Mouse (Mus musculus) ES-E14 (cell line): ENCODE results near the gene Mgat4c. TPM values are rescaled to one million over a fixed set of nuclear protein-coding genes. Genes with fewer than 3 reads are reported as not detected.

ENCODE experiments used
- DNase-seq: peaks from one replicate; pipeline ENCODE4 v3.0.0-alpha.2; 2013; ENCODE audit warnings: low read depth, low spot score
- H3K27ac ChIP-seq: 2 replicates; pipeline ENCODE4 v1.5.1; 2012; ENCODE audit warnings: low read depth, mild to moderate bottlenecking, low read length, moderate library complexity, mixed read lengths; ENCODE audit not compliant: poor library complexity, insufficient read depth, severe bottlenecking
- H3K36me3 ChIP-seq: 2 replicates; pipeline ENCODE4 v1.6.1; 2012; ENCODE audit warnings: mild to moderate bottlenecking, low read length, moderate library complexity, mixed read lengths; ENCODE audit not compliant: control insufficient read depth, poor library complexity, insufficient read depth, severe bottlenecking
- H3K4me1 ChIP-seq, 2 experiments: fragments of 150-350 bp in 1 of 2; sonication (generic) in 1 of 2; 2 replicates each; pipeline ENCODE4 v1.6.1; 2012; ENCODE audit warnings: low read length in 2 of 2, mild to moderate bottlenecking in 1 of 2, mixed read lengths in 1 of 2; ENCODE audit not compliant: control insufficient read depth in 2 of 2, insufficient read depth in 2 of 2, poor library complexity in 1 of 2
- H3K4me3 ChIP-seq, 2 experiments: fragments of 150-350 bp in 1 of 2; sonication (generic) in 1 of 2; 2 replicates each; pipeline ENCODE4 v1.5.1; 2012; ENCODE audit warnings: low read length in 2 of 2, low read depth in 1 of 2, mild to moderate bottlenecking in 1 of 2, mixed read lengths in 1 of 2; ENCODE audit not compliant: insufficient read depth in 1 of 2, poor library complexity in 1 of 2, severe bottlenecking in 1 of 2
- H3K9ac ChIP-seq: 2 replicates; pipeline ENCODE4 v1.6.1; 2012; ENCODE audit warnings: low read depth, mild to moderate bottlenecking, low read length, mixed read lengths; ENCODE audit not compliant: poor library complexity, insufficient read depth, severe bottlenecking
- H3K9me3 ChIP-seq: fragments of 150-350 bp; sonication (generic); 2 replicates; pipeline ENCODE4 v1.6.1; 2012; ENCODE audit warnings: low read depth, mild to moderate bottlenecking, low read length; ENCODE audit not compliant: control insufficient read depth, insufficient read depth
- CHD2 ChIP-seq: IDR thresholded peaks from 2 replicates; pipeline ENCODE4 v1.6.1; 2014; ENCODE audit warnings: mild to moderate bottlenecking, low read depth, low read length, inconsistent platforms
- HCFC1 ChIP-seq: IDR thresholded peaks from 2 replicates; pipeline ENCODE4 v1.6.1; 2012; ENCODE audit warnings: low read length, inconsistent platforms, borderline replicate concordance; ENCODE audit not compliant: insufficient read depth
- MAFK ChIP-seq: IDR thresholded peaks from 2 replicates; pipeline ENCODE4 v1.6.1; 2014; ENCODE audit warnings: mild to moderate bottlenecking, low read depth, low read length, inconsistent platforms; ENCODE audit not compliant: insufficient read depth
- ZC3H11A ChIP-seq: IDR thresholded peaks from 2 replicates; pipeline ENCODE4 v1.6.1; 2012; ENCODE audit warnings: low read depth, mild to moderate bottlenecking, inconsistent platforms, low read length, borderline replicate concordance
- ZNF384 ChIP-seq: IDR thresholded peaks from 2 replicates; pipeline ENCODE4 v1.6.1; 2012; ENCODE audit warnings: low read depth, low read length, inconsistent platforms
- in situ Hi-C, 2 experiments: fragments of 600-800 bp; cut with MboI; formaldehyde crosslinking; loops; one replicate each; pipeline ENCODE4 v1.15.1; 2025; ENCODE audit warnings: low sequenced_read_pairs in 2 of 2, inconsistent platforms in 1 of 2; ENCODE audit not compliant: unreplicated experiment in 2 of 2
- total RNA-seq: library from RNA; depleted of rRNA; stranded (reverse); fragments of 300-350 nt; gene quantifications from 2 replicates; pipeline ENCODE4 v1.2.3, GENCODE M21; 2012

Mgat4c gene
- total RNA-seq, 1 experiment: 1.2 TPM

- Histone ChIP-seq H3K4me1 (no peaks in the 10 kb centered on the region), H3K9me3 (no peaks in the 10 kb centered on the region), H3K4me3 (no peak overlapping the region), H3K9ac (no peak overlapping the region), H3K27ac (no peak overlapping the region), H3K36me3 (no peaks in the 10 kb centered on the region)
- DNase-seq: no peak
- no peak for TF ChIP-seq ZNF384
- no peak for TF ChIP-seq ZC3H11A
- TF ChIP-seq CHD2: no peak
- TF ChIP-seq HCFC1: no peak
- in situ Hi-C loops: no loop called here
These were observed 127.5 kb downstream of the Mgat4c start for GRCm38 (mm10) chr10:101808768-101809167.

DNA sequence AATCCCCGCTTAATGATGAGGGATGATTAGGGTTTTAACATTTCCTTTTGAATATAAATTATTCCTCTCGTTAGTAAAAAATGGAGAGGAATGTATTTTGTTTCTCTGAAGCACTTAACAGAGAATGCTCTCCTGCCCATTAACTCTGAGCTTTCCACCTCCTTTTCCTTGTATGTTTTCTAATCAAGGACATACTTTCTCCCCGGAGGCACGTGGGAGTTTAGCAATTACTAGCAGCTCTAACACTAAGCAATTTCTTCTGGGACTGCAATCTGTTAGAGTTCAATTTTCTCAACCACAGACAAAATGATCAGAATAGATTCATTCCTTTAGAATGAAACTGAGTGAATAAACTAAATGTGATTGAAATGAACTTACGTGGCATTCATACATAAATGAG lies 135.6 kb downstream of the Mgat4c start:
- in situ Hi-C loops: no loop called here
- no peaks in the 10 kb centered on the region for H3K9me3 ChIP-seq
- H3K4me1 ChIP-seq: no peaks in the 10 kb centered on the region
- TF ChIP-seq CHD2 (no peak), HCFC1 (no peak), ZC3H11A (no peak), ZNF384 (no peak), MAFK (no peak)
- no peak for DNase-seq
- H3K27ac ChIP-seq: no peak overlapping the region
- H3K36me3 ChIP-seq: no peaks in the 10 kb centered on the region
- no peak overlapping the region for H3K9ac ChIP-seq
- H3K4me3 ChIP-seq: no peak overlapping the region

GRCm38 (mm10) chr10:101827944-101828343 lies 146.7 kb downstream of the Mgat4c start:
- H3K4me1 ChIP-seq: no peaks in the 10 kb centered on the region
- TF ChIP-seq ZC3H11A (no peak), MAFK (no peak), HCFC1 (no peak), CHD2 (no peak), ZNF384 (no peak)
- no peak overlapping the region for H3K9ac ChIP-seq
- H3K27ac ChIP-seq: no peak overlapping the region
- DNase-seq: no peak
- H3K36me3 ChIP-seq: no peaks in the 10 kb centered on the region
- in situ Hi-C loops: no loop called here
- no peaks in the 10 kb centered on the region for H3K9me3 ChIP-seq
- no peak overlapping the region for H3K4me3 ChIP-seq

DNA sequence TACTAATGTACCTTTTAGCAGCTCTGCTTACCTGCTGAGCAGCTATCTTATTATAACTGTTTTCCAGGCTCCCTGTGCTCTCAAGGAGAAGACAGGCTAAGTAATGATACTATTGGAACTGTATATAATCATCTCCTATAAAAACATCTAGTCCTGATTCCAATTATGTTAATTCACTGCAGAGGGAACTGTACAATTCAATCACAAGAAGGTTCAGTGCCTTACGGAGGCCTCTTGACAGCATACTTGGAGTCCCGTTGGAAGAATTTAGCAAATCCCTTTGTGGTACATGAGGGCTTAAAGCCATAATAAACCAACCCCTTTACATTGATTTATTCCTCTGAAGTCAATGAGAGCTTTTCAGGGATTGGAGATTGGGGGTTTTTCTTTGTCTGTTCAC lies 174.8 kb downstream of the Mgat4c start:
- no peaks in the 10 kb centered on the region for H3K36me3 ChIP-seq
- in situ Hi-C loops: no loop called here
- DNase-seq: no peak
- H3K4me3 ChIP-seq: no peak overlapping the region
- H3K4me1 ChIP-seq: no peaks in the 10 kb centered on the region
- no peak overlapping the region for H3K9ac ChIP-seq
- TF ChIP-seq MAFK: no peak
- TF ChIP-seq ZC3H11A: no peak
- TF ChIP-seq ZNF384: no peak
- TF ChIP-seq CHD2: no peak
- TF ChIP-seq HCFC1: no peak
- no peak overlapping the region for H3K27ac ChIP-seq
- H3K9me3 ChIP-seq: no peaks in the 10 kb centered on the region

- in situ Hi-C loops: no loop called here
- no peaks in the 10 kb centered on the region for H3K9me3 ChIP-seq
- no peak overlapping the region for H3K9ac ChIP-seq
- no peak for DNase-seq
- TF ChIP-seq MAFK (no peak), ZNF384 (no peak), HCFC1 (no peak), CHD2 (no peak), ZC3H11A (no peak)
- H3K4me3 ChIP-seq: no peak overlapping the region
- H3K36me3 ChIP-seq: no peaks in the 10 kb centered on the region
- no peak overlapping the region for H3K27ac ChIP-seq
- H3K4me1 ChIP-seq: no peaks in the 10 kb centered on the region
These were observed 208.6 kb downstream of the Mgat4c start for GRCm38 (mm10) chr10:101889866-101890265.
